Mouse (Mus musculus) megakaryocyte, embryonic 14.5 days (primary cell): Measurements from ENCODE around the gene Sycn.

Source experiments
- FLI1 ChIP-seq: IDR thresholded peaks from 2 replicates; pipeline ENCODE4 v1.6.1; 2012; ENCODE audit warnings: low read length, inconsistent platforms, mixed read lengths
- GATA1 ChIP-seq: IDR thresholded peaks from 3 replicates; pipeline ENCODE4 v1.6.1; 2012; ENCODE audit warnings: mixed read lengths, low read length, inconsistent platforms, borderline replicate concordance

DNA sequence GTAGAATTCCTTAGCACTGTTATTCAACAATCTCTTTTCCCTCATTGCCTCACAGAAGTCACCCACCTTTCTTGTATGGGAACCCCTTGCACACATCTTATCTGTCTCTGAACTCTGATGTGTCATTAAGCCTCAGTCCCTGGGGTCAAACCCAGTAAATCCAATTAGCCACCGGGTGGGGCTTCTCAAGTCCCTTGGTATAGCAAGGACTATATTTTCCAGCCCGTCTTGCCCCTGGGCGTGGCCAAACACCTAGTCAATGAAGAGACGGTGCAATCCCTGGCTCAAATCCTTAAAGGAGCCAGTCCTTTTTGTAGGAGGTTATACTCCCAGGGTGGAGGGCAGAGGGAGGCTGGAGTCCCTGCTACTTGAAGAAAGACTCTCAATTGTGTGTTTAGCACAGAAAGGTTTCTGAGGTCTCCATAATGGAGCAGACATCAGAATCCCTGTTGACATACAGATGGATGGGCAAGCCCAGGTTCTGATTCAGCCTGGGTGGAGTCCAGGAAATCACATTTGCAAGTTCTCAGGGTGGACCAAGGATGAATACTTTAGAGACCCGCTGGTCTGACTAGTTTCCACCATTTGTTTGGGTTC is 15.4 kb downstream of the Sycn start:
- no peak for TF ChIP-seq GATA1
- no peak for TF ChIP-seq FLI1
